Mouse (Mus musculus): Measurements from ENCODE around the gene Eif3f. TPM values are rescaled to one million over a fixed set of nuclear protein-coding genes. Genes with fewer than 3 reads are reported as not detected.

Eif3f gene
- polyA plus RNA-seq, 1 experiment from 2014 or later: 95.4 TPM

Other genes with a start within 250 kb of the Eif3f start
- not detected in 2 replicates for gene Olfr512, start 221.1 kb upstream of the Eif3f start, polyA plus RNA-seq (2014; fragmentation: Nextera tagmentation; extraction: Ambion mirVana)
- gene Olfr513, start 183.4 kb upstream of the Eif3f start, polyA plus RNA-seq (2014; fragmentation: Nextera tagmentation; extraction: Ambion mirVana): not detected in 2 replicates
- gene Olfr514, start 108.4 kb upstream of the Eif3f start, polyA plus RNA-seq (2014; fragmentation: Nextera tagmentation; extraction: Ambion mirVana): not detected in 2 replicates
- not detected in 2 replicates for gene Olfr516, start 83.9 kb upstream of the Eif3f start, polyA plus RNA-seq (2014; fragmentation: Nextera tagmentation; extraction: Ambion mirVana)
- not detected in 2 replicates for gene Olfr517, start 62.0 kb upstream of the Eif3f start, polyA plus RNA-seq (2014; fragmentation: Nextera tagmentation; extraction: Ambion mirVana)
- not detected in 2 replicates for gene Olfr518, start 49.4 kb upstream of the Eif3f start, polyA plus RNA-seq (2014; fragmentation: Nextera tagmentation; extraction: Ambion mirVana)
- gene Olfr519, start 40.0 kb upstream of the Eif3f start, polyA plus RNA-seq (2014; fragmentation: Nextera tagmentation; extraction: Ambion mirVana): not detected in 2 replicates
- gene Nlrp10, start 4.2 kb upstream of the Eif3f start, polyA plus RNA-seq (2014; fragmentation: Nextera tagmentation; extraction: Ambion mirVana): not detected in 2 replicates
- 16.9 and 20.0 TPM in 2 replicates for gene Tub, start 15.9 kb downstream of the Eif3f start, polyA plus RNA-seq (2014; fragmentation: Nextera tagmentation; extraction: Ambion mirVana)
- 17.4 and 18.1 TPM in 2 replicates for gene Ric3, start 148.9 kb downstream of the Eif3f start, polyA plus RNA-seq (2014; fragmentation: Nextera tagmentation; extraction: Ambion mirVana)
- 23.4 and 25.0 TPM in 2 replicates for gene Lmo1, start 240.8 kb downstream of the Eif3f start, polyA plus RNA-seq (2014; fragmentation: Nextera tagmentation; extraction: Ambion mirVana)